Mouse (Mus musculus) lung, postnatal 0 days (tissue): ENCODE results near the gene Tcf7. TPM values are rescaled to one million over a fixed set of nuclear protein-coding genes. Genes with fewer than 3 reads are reported as not detected.

Experiments
- ATAC-seq: fragments of 200-750 bp; cut with Nextera tagmentation; 2 replicates; pipeline ENCODE4 v1.8.0; 2017; ENCODE audit warnings: moderate library complexity
- DNase-seq: peaks from one replicate; pipeline ENCODE4 v3.0.0-alpha.2; 2016; ENCODE audit warnings: low spot score
- H3K27ac ChIP-seq: fragments of 300-500 bp; sonication (generic); 2 replicates; pipeline ENCODE4 v1.5.1; 2014; ENCODE audit warnings: antibody characterized with exemption, mild to moderate bottlenecking, low read length, mixed read lengths
- H3K27me3 ChIP-seq: fragments of 300-500 bp; sonication (generic); replicated peaks from 2 replicates; pipeline ENCODE4 v1.6.1; 2014; ENCODE audit warnings: low read length, mixed read lengths; ENCODE audit not compliant: insufficient read depth
- H3K36me3 ChIP-seq: fragments of 300-500 bp; sonication (generic); 2 replicates; pipeline ENCODE4 v1.6.1; 2014; ENCODE audit warnings: low read length, mixed read lengths; ENCODE audit not compliant: insufficient read depth
- H3K4me1 ChIP-seq: fragments of 300-500 bp; sonication (generic); 2 replicates; pipeline ENCODE4 v1.6.1; 2014; ENCODE audit warnings: antibody characterized with exemption, low read depth, low read length, mixed read lengths; ENCODE audit not compliant: insufficient read depth
- H3K4me2 ChIP-seq: fragments of 300-500 bp; sonication (generic); replicated peaks from 2 replicates; pipeline ENCODE4 v1.6.1; 2014; ENCODE audit warnings: low read depth, mild to moderate bottlenecking, low read length, moderate library complexity, mixed read lengths
- H3K4me3 ChIP-seq: fragments of 300-500 bp; sonication (generic); 2 replicates; pipeline ENCODE4 v1.5.1; 2014; ENCODE audit warnings: low read depth, low read length
- H3K9ac ChIP-seq: fragments of 300-500 bp; sonication (generic); replicated peaks from 2 replicates; pipeline ENCODE4 v1.6.1; 2014; ENCODE audit warnings: low read depth, mild to moderate bottlenecking
- H3K9me3 ChIP-seq: fragments of 300-500 bp; sonication (generic); 2 replicates; pipeline ENCODE4 v1.6.1; 2016; ENCODE audit warnings: low read length, mixed read lengths
- CTCF ChIP-seq: IDR thresholded peaks from 2 replicates; pipeline ENCODE4 v1.5.1; 2016; ENCODE audit warnings: antibody characterized with exemption, mild to moderate bottlenecking
- EP300 ChIP-seq: IDR thresholded peaks from 2 replicates; pipeline ENCODE4 v1.6.1; 2016; ENCODE audit warnings: antibody characterized with exemption, mild to moderate bottlenecking, control low read depth
- WGBS: fragments of 180-500 bp; shearing (Covaris S2); extraction: QIAGEN DNeasy Blood & Tissue Kit; methylation state at CpG from one replicate; pipeline ENCODE4 v1.1.7; 2014; 5-methylcytosine and 5-hydroxymethylcytosine counted together
- polyA plus RNA-seq: library from polyadenylated mRNA; unstranded; fragments of >200 nt; fragmentation: Nextera tagmentation; extraction: Ambion mirVana; gene quantifications from 2 replicates; pipeline ENCODE4 v1.2.1, GENCODE M21; 2015

The Tcf7 gene
- polyA plus RNA-seq: 14.7 and 14.8 TPM in 2 replicates

GRCm38 (mm10) chr11:52282774-52283595 lies at the start of gene Tcf7:
Gene Tcf7 (minus strand): TSS chr11:52283014.
- WGBS: under 1% methylated on average over 65 of the region's 97 CpGs
- Histone ChIP-seq H3K27ac (peak within 1 kb of the TSS; percentile 88), H3K9ac (peak within 1 kb of the TSS; percentile 70), H3K36me3 (no peaks in the 10 kb centered on the region), H3K4me2 (peak within 1 kb of the TSS; percentile 95), H3K27me3 (no peaks in the 10 kb centered on the region), H3K9me3 (no peaks in the 10 kb centered on the region), H3K4me3 (peak within 1 kb of the TSS; percentile 78), H3K4me1 (no peaks in the 10 kb centered on the region; the same call in 1 of the 2 replicates)
- no peak for TF ChIP-seq EP300
- no peak for TF ChIP-seq CTCF
- DNase-seq (peak; percentile 84), ATAC-seq (peak; percentile 88)

DNA sequence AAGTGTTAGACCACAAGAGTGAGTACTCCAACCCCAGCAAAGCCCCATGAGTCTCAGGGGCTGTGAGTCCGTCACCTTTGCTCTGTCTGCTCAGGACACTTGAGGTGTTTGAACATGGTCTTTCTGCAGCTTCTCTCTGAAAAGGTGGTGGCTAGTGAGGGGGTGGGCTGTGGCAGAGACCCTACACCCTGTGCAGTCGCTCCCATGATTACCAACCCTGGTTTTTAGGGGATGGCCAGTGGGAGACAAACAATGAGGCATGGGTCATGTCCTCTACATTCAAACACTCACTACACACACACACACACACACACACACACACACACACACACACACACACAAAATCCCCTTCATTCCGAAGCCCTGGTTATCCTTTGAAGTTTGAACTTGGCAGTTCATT lies 44.5 kb upstream of the Tcf7 start:
- H3K9me3 ChIP-seq: no peaks in the 10 kb centered on the region
- no peak for TF ChIP-seq EP300
- no peak for TF ChIP-seq CTCF
- no peak overlapping the region for H3K4me2 ChIP-seq
- no peak for DNase-seq
- ATAC-seq: no peak
- no peaks in the 10 kb centered on the region for H3K27me3 ChIP-seq
- no peak overlapping the region for H3K27ac ChIP-seq
- H3K4me3 ChIP-seq: no peak overlapping the region
- 34% methylated on average over 3 of the region's 3 CpGs for WGBS
- no peak overlapping the region for H3K9ac ChIP-seq
- no peaks in the 10 kb centered on the region for H3K4me1 ChIP-seq
- no peaks in the 10 kb centered on the region for H3K36me3 ChIP-seq

- H3K4me2 ChIP-seq: no peak overlapping the region
- no peaks in the 10 kb centered on the region for H3K4me1 ChIP-seq
- no peaks in the 10 kb centered on the region for H3K9me3 ChIP-seq
- ATAC-seq: no peak
- H3K27ac ChIP-seq: no peak overlapping the region
- no peak overlapping the region for H3K4me3 ChIP-seq
- no peak overlapping the region for H3K9ac ChIP-seq
- WGBS: 65% methylated on average over 23 of the region's 23 CpGs
- TF ChIP-seq EP300: no peak
- no peak for TF ChIP-seq CTCF
- no peaks in the 10 kb centered on the region for H3K27me3 ChIP-seq
- no peaks in the 10 kb centered on the region for H3K36me3 ChIP-seq
- no peak for DNase-seq
Measured at GRCm38 (mm10) chr11:52324442-52325367, 41.9 kb upstream of the Tcf7 start.

DNA sequence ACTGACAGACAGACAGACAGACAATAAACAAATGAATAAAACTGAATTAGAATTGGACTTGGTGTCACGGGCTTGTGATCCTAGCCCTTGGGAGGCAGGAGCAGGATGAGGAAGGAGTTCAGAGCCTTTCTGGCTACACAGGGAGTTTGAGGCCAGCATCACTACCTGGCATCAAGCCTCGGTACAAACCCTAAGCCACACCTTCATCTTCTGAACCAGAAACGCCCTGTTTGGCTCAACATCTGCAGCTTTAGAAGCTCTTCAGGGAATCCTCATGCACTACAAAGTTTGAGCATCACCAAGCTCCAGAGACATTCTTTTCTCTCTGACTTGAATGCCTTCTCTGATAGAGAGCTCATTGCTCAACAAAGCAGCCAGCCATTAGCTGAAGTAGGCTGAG lies 38.7 kb upstream of the Tcf7 start:
- WGBS: 41% methylated on average over 3 of the region's 3 CpGs
- Histone ChIP-seq H3K27me3 (no peaks in the 10 kb centered on the region), H3K4me3 (no peak overlapping the region), H3K4me2 (no peak overlapping the region), H3K4me1 (no peaks in the 10 kb centered on the region; the same call in 1 of the 2 replicates), H3K9me3 (no peaks in the 10 kb centered on the region), H3K9ac (no peak overlapping the region), H3K27ac (no peak overlapping the region), H3K36me3 (no peaks in the 10 kb centered on the region)
- TF ChIP-seq CTCF (no peak), EP300 (no peak)
- ATAC-seq (no peak), DNase-seq (peak; percentile 17)

- H3K4me1 ChIP-seq: no peaks in the 10 kb centered on the region; the same call in 1 of the 2 replicates
- no peak overlapping the region for H3K4me2 ChIP-seq
- ATAC-seq (no peak), DNase-seq (no peak)
- TF ChIP-seq CTCF (no peak), EP300 (no peak)
- H3K27me3 ChIP-seq: no peaks in the 10 kb centered on the region
- no peak overlapping the region for H3K27ac ChIP-seq
- 80% methylated on average over 4 of the region's 4 CpGs for WGBS
- no peak overlapping the region for H3K4me3 ChIP-seq
- no peaks in the 10 kb centered on the region for H3K36me3 ChIP-seq
- no peaks in the 10 kb centered on the region for H3K9me3 ChIP-seq
- no peak overlapping the region for H3K9ac ChIP-seq
Measured at GRCm38 (mm10) chr11:52320529-52320928, 37.7 kb upstream of the Tcf7 start.

DNA sequence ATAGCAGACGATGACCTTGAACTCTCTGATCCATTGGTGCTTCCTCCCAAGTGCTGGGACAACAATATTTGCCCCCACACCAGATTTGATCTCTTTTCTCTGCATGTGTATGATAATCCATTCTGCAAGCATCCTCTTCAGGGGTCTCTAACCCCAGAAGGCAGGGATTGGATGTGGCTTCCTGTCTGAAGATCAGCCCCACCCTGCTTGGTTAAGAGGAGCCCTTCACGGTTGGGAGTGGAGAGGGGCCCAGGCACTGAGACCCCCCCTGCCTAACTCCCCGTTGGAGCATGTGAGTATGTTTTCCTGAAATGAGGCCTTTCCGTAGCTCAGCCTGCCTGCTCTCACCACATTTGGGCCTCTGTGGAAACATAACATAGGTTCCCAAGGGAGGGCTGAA lies 36.9 kb upstream of the Tcf7 start:
- H3K9ac ChIP-seq: no peak overlapping the region
- no peak for TF ChIP-seq EP300
- TF ChIP-seq CTCF: no peak
- H3K27ac ChIP-seq: no peak overlapping the region
- H3K4me2 ChIP-seq: no peak overlapping the region
- no peaks in the 10 kb centered on the region for H3K27me3 ChIP-seq
- WGBS: 63% methylated on average over 4 of the region's 4 CpGs
- DNase-seq (no peak), ATAC-seq (no peak)
- no peaks in the 10 kb centered on the region for H3K36me3 ChIP-seq
- H3K9me3 ChIP-seq: no peaks in the 10 kb centered on the region
- H3K4me3 ChIP-seq: no peak overlapping the region
- H3K4me1 ChIP-seq: no peaks in the 10 kb centered on the region; the same call in 1 of the 2 replicates
